Mouse (Mus musculus) MEL (cell line): Measurements from ENCODE around the gene Lrig3. TPM values are rescaled to one million over a fixed set of nuclear protein-coding genes. Genes with fewer than 3 reads are reported as not detected.

Experiments
- DNase-seq: peaks from one replicate; pipeline ENCODE4 v3.0.0; 2011; ENCODE audit warnings: low read depth, low spot score
- H3K27ac ChIP-seq: 2 replicates; pipeline ENCODE4 v1.5.1; 2012; ENCODE audit warnings: low read depth, mild to moderate bottlenecking, control low read depth, low read length, moderate library complexity; ENCODE audit not compliant: control insufficient read depth
- H3K27me3 ChIP-seq, 2 experiments: fragments of 150-350 bp in 1 of 2; sonication (generic) in 1 of 2; 2 replicates each; pipeline ENCODE4 v1.6.1; 2012; ENCODE audit warnings: low read length in 2 of 2, mild to moderate bottlenecking in 2 of 2, improper control_type of control experiment in 1 of 2, moderate library complexity in 1 of 2; ENCODE audit not compliant: insufficient read depth in 2 of 2, control insufficient read depth in 1 of 2
- H3K36me3 ChIP-seq, 2 experiments: 2 replicates each; pipeline ENCODE4 v1.6.1; 2012 to 2014; ENCODE audit warnings: low read length in 2 of 2, improper control_type of control experiment in 1 of 2, inconsistent platforms in 1 of 2, mild to moderate bottlenecking in 1 of 2; ENCODE audit not compliant: insufficient read depth in 2 of 2, control insufficient read depth in 1 of 2
- H3K4me1 ChIP-seq, 2 experiments: fragments of 150-350 bp in 1 of 2; sonication (generic) in 1 of 2; 2 replicates each; pipeline ENCODE4 v1.6.1; 2012; ENCODE audit warnings: low read length in 2 of 2, improper control_type of control experiment in 1 of 2, mild to moderate bottlenecking in 1 of 2; ENCODE audit not compliant: insufficient read depth in 2 of 2, control insufficient read depth in 1 of 2
- H3K4me3 ChIP-seq, 2 experiments: fragments of 150-350 bp in 1 of 2; sonication (generic) in 1 of 2; 2 replicates each; pipeline ENCODE4 v1.5.1; 2012; ENCODE audit warnings: low read depth in 2 of 2, low read length in 2 of 2, mild to moderate bottlenecking in 2 of 2, moderate library complexity in 2 of 2, control low read depth in 1 of 2, improper control_type of control experiment in 1 of 2; ENCODE audit not compliant: control insufficient read depth in 1 of 2, insufficient read depth in 1 of 2
- H3K79me2 ChIP-seq: 2 replicates; pipeline ENCODE4 v1.6.1; 2012; ENCODE audit warnings: mild to moderate bottlenecking, low read length, moderate library complexity; ENCODE audit not compliant: control insufficient read depth, poor library complexity, insufficient read depth
- H3K9ac ChIP-seq: 2 replicates; pipeline ENCODE4 v1.6.1; 2012; ENCODE audit warnings: low read depth, mild to moderate bottlenecking, control low read depth, low read length, moderate library complexity; ENCODE audit not compliant: control insufficient read depth, poor library complexity, severe bottlenecking
- H3K9me3 ChIP-seq: fragments of 150-350 bp; sonication (generic); replicated peaks from 2 replicates; pipeline ENCODE4 v1.6.1; 2012; ENCODE audit warnings: mild to moderate bottlenecking, low read length, improper control_type of control experiment, moderate library complexity; ENCODE audit not compliant: insufficient read depth
- BHLHE40 ChIP-seq: IDR thresholded peaks from 2 replicates; pipeline ENCODE4 v1.6.1; 2012; ENCODE audit warnings: low read depth, mild to moderate bottlenecking, inconsistent platforms, low read length, improper control_type of control experiment, borderline replicate concordance
- CHD2 ChIP-seq: IDR thresholded peaks from 2 replicates; pipeline ENCODE4 v1.6.1; 2011; ENCODE audit warnings: low read length, improper control_type of control experiment
- CTCF ChIP-seq, 3 experiments: IDR thresholded peaks in 2 of 3; conservative IDR thresholded peaks in 1 of 3; 2 replicates each; pipeline ENCODE4 v1.5.1; 2011 to 2012; ENCODE audit warnings: low read length in 3 of 3, low read depth in 2 of 3, mild to moderate bottlenecking in 2 of 3, improper control_type of control experiment in 1 of 3, inconsistent platforms in 1 of 3, mixed read lengths in 1 of 3, moderate library complexity in 1 of 3; ENCODE audit not compliant: control insufficient read depth in 1 of 3, insufficient read depth in 1 of 3, poor library complexity in 1 of 3, severe bottlenecking in 1 of 3
- EP300 ChIP-seq, 2 experiments: IDR thresholded peaks; 2 replicates each; pipeline ENCODE4 v1.6.1; 2011; ENCODE audit warnings: improper control_type of control experiment in 2 of 2, low read length in 2 of 2, low read depth in 1 of 2, mild to moderate bottlenecking in 1 of 2
- GABPA ChIP-seq: IDR thresholded peaks from 2 replicates; pipeline ENCODE4 v1.6.1; 2012; ENCODE audit warnings: low read depth, mild to moderate bottlenecking, inconsistent platforms, low read length, improper control_type of control experiment, moderate library complexity
- KAT2A ChIP-seq: conservative IDR thresholded peaks from 2 replicates; pipeline ENCODE4 v1.6.1; 2012; ENCODE audit warnings: low read depth, low read length, improper control_type of control experiment, inconsistent platforms
- MAZ ChIP-seq: IDR thresholded peaks from 2 replicates; pipeline ENCODE4 v1.6.1; 2012; ENCODE audit warnings: low read depth, mild to moderate bottlenecking, inconsistent platforms, low read length, improper control_type of control experiment
- NELFE ChIP-seq: IDR thresholded peaks from 2 replicates; pipeline ENCODE4 v1.6.1; 2011; ENCODE audit warnings: low read depth, low read length, improper control_type of control experiment
- POLR2A ChIP-seq, 2 experiments: IDR thresholded peaks; 2 replicates each; pipeline ENCODE4 v1.6.1; 2011 to 2012; ENCODE audit warnings: low read length in 2 of 2, mild to moderate bottlenecking in 2 of 2, control low read depth in 1 of 2, improper control_type of control experiment in 1 of 2, low read depth in 1 of 2, moderate library complexity in 1 of 2; ENCODE audit not compliant: control insufficient read depth in 1 of 2, insufficient read depth in 1 of 2, poor library complexity in 1 of 2
- POLR2AphosphoS2 ChIP-seq: IDR thresholded peaks from 2 replicates; pipeline ENCODE4 v1.6.1; 2011; ENCODE audit warnings: low read length, improper control_type of control experiment
- RAD21 ChIP-seq: IDR thresholded peaks from 2 replicates; pipeline ENCODE4 v1.6.1; 2011; ENCODE audit warnings: mild to moderate bottlenecking, low read depth, low read length, improper control_type of control experiment
- RCOR1 ChIP-seq: IDR thresholded peaks from 2 replicates; pipeline ENCODE4 v1.6.1; 2012; ENCODE audit warnings: low read depth, mild to moderate bottlenecking, inconsistent platforms, low read length, improper control_type of control experiment
- TBP ChIP-seq: IDR thresholded peaks from 2 replicates; pipeline ENCODE4 v1.8.0; 2011; ENCODE audit warnings: low read depth, low read length, improper control_type of control experiment
- TCF12 ChIP-seq: IDR thresholded peaks from 2 replicates; pipeline ENCODE4 v1.6.1; 2014; ENCODE audit warnings: low read depth, mild to moderate bottlenecking, inconsistent platforms, low read length, improper control_type of control experiment, moderate library complexity
- UBTF ChIP-seq: IDR thresholded peaks from 2 replicates; pipeline ENCODE4 v1.6.1; 2012; ENCODE audit warnings: low read depth, mild to moderate bottlenecking, inconsistent platforms, low read length, improper control_type of control experiment, moderate library complexity, borderline replicate concordance; ENCODE audit not compliant: insufficient read depth
- USF1 ChIP-seq: IDR thresholded peaks from 2 replicates; pipeline ENCODE4 v1.6.1; 2014; ENCODE audit warnings: low read depth, mild to moderate bottlenecking, inconsistent platforms, low read length, improper control_type of control experiment, moderate library complexity
- USF2 ChIP-seq, 2 experiments: IDR thresholded peaks; 2 replicates each; pipeline ENCODE4 v1.6.1; 2011 to 2012; ENCODE audit warnings: improper control_type of control experiment in 2 of 2, low read length in 2 of 2, borderline replicate concordance in 1 of 2, inconsistent platforms in 1 of 2, low read depth in 1 of 2, mild to moderate bottlenecking in 1 of 2; ENCODE audit not compliant: insufficient read depth in 1 of 2
- ZC3H11A ChIP-seq: IDR thresholded peaks from 2 replicates; pipeline ENCODE4 v1.6.1; 2012; ENCODE audit warnings: low read depth, mild to moderate bottlenecking, inconsistent platforms, low read length, improper control_type of control experiment
- ZKSCAN1 ChIP-seq: IDR thresholded peaks from 2 replicates; pipeline ENCODE4 v1.6.1; 2012; ENCODE audit warnings: low read depth, mild to moderate bottlenecking, inconsistent platforms, low read length, improper control_type of control experiment, moderate library complexity
- polyA plus RNA-seq, 2 experiments: library from polyadenylated mRNA; stranded (reverse) in 1 of 2; unstranded in 1 of 2; fragments of >175 nt in 1 of 2; fragments of >200 nt in 1 of 2; gene quantifications; 2 replicates each; pipeline versions ENCODE4 v1.2.1 to v1.2.4; 2012; ENCODE audit warnings: low replicate concordance in 2 of 2, low read depth in 1 of 2; ENCODE audit not compliant: insufficient read length in 2 of 2, insufficient read depth in 1 of 2, missing spikeins in 1 of 2
- total RNA-seq: library from RNA; depleted of rRNA; stranded (reverse); fragments of 300-350 nt; gene quantifications from 2 replicates; pipeline ENCODE4 v1.2.3, GENCODE M21; 2012

The Lrig3 gene
- total and polyA plus RNA-seq, 3 experiments = not detected

DNA sequence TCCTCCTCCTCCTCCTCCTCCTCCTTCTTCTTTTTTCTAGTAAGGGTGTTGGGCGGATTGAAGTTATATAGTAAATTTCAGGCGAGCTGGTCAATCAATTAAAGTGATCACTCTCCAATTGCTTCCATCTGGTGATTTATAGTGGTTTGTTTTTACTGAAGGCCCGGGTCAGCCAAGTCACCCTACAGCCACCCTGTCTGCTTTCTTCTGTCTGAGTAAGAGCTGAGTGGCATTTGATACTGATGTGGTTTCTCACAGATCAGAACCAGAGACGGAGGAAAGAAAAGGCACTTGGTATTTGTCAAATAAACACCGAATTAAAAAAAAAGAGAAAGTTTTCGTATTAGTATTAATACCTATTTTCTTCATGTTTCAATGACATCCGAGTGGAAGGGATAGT, 7.8 kb downstream of the Lrig3 start:
- Histone ChIP-seq H3K4me1 (no peaks in the 10 kb centered on the region), H3K4me3 (no peak overlapping the region), H3K27ac (no peak overlapping the region), H3K36me3 (no peaks in the 10 kb centered on the region), H3K9ac (no peak overlapping the region), H3K27me3 (no peaks in the 10 kb centered on the region), H3K9me3 (no peaks in the 10 kb centered on the region), H3K79me2 (no peaks in the 10 kb centered on the region)
- DNase-seq = no peak
- TF ChIP-seq POLR2AphosphoS2 = no peak
- TF ChIP-seq BHLHE40 = no peak
- no peak for TF ChIP-seq MAZ
- TF ChIP-seq TBP = no peak
- no peak for TF ChIP-seq CHD2
- TF ChIP-seq NELFE = no peak
- no peak for TF ChIP-seq TCF12
- TF ChIP-seq CTCF (IDR thresholded peaks at IDR 0.05 in 2 of 3, conservative IDR thresholded peaks at IDR 0.05 in 1 of 3; ENCODE audit: control insufficient read depth in 1 of 3, insufficient read depth in 1 of 3, low read depth in 2 of 3, low read length in 3 of 3, poor library complexity in 1 of 3, severe bottlenecking in 1 of 3) = no peak
- TF ChIP-seq UBTF = no peak
- no peak for TF ChIP-seq KAT2A
- no peak for TF ChIP-seq USF1
- TF ChIP-seq, all 39 proteins: peak for 0

DNA sequence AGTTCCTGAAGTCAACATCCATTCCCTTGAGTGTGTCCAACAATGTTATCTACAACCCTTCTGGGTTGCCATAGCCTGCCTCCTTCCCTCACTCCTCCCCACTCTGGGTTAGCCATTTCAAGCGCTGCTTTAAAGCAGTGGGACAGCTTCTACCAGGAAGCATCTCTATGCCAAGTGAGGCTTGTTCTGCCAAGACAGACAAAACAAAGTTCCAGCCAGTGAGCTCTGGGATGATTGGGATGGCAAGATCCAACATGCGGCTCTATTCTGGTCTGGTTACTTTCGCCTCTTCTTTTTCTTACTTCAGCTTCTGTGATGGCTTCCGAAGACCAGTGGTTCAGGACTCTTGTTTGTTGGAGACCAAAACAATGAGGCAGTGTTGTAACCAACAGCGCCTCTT, 16.0 kb downstream of the Lrig3 start:
- H3K27me3 ChIP-seq = no peaks in the 10 kb centered on the region
- DNase-seq = no peak
- TF ChIP-seq CTCF (IDR thresholded peaks at IDR 0.05 in 2 of 3, conservative IDR thresholded peaks at IDR 0.05 in 1 of 3; ENCODE audit: control insufficient read depth in 1 of 3, insufficient read depth in 1 of 3, low read depth in 2 of 3, low read length in 3 of 3, poor library complexity in 1 of 3, severe bottlenecking in 1 of 3) (no peak), POLR2A (IDR thresholded peaks at IDR 0.05; ENCODE audit: control insufficient read depth in 1 of 2, insufficient read depth in 1 of 2, low read depth in 1 of 2, low read length in 2 of 2, poor library complexity in 1 of 2) (no peak), RAD21 (no peak), USF2 (IDR thresholded peaks at IDR 0.05; ENCODE audit: borderline replicate concordance in 1 of 2, insufficient read depth in 1 of 2, low read depth in 1 of 2, low read length in 2 of 2) (no peak), GABPA (no peak), EP300 (IDR thresholded peaks at IDR 0.05; ENCODE audit: low read depth in 1 of 2, low read length in 2 of 2) (no peak), ZKSCAN1 (no peak), UBTF (no peak), ZC3H11A (no peak), RCOR1 (no peak), USF1 (no peak)
- TF ChIP-seq, all 39 proteins: peak for 0
- Histone ChIP-seq H3K4me1 (no peaks in the 10 kb centered on the region), H3K27ac (no peak overlapping the region), H3K9me3 (no peaks in the 10 kb centered on the region), H3K79me2 (no peaks in the 10 kb centered on the region), H3K36me3 (no peaks in the 10 kb centered on the region), H3K4me3 (no peak overlapping the region), H3K9ac (no peak overlapping the region)
